8 mouse cellular contexts compared by ENCODE assay signal in the genomic region with DNA sequence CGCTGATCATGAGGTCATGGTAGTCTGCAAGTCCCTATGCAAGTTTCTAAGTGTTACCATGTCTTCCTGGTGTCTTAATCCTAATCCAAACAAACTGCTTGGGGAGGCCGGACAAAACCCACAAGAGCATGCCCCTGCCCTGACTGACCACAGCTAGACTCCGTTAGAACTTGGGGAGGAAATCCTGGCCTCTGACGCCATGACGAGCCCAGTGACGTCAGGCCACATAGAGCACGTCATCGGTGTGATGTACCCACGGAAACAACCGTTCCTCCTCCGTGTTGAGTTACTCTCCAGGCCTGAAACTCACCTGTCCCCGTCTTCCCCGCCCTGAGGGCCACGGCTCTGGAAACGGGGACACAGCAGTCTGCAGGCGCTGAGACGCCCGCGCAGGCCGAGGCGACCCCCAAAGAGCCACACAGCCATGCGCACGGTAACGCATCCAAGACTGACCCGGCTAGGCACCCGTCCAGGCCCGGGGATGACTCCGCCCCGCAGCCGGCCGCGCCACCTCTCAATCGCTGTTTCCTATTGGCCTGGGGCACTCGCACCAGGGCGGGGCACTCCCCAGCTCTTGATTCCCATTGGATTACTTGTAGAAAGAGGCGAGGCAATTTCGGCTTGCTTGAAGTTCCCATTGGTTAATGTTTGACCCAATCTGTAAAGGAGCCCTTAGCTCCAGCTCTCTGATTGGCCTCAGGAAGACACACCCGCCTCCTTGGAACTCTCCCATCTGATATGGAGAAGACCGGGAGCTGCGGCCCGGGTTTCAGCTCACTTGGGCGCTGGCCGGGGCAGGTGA. TPM values are rescaled to one million over a fixed set of nuclear protein-coding genes. Genes with fewer than 3 reads are reported as not detected.
DNase-seq lines count a peak whose midpoint lies in the region; ATAC-seq lines count a peak whose summit lies in the region.

A gene (minus strand): TSS at position 495 of the 802 bp plus-strand sequence.
A gene (plus strand): TSS at position 704 of the 802 bp plus-strand sequence.

- peaks cover 16% of the 10 kb centered on the region for H3K4me1 ChIP-seq in heart, embryonic 10.5 days
- H3K4me1 ChIP-seq in kidney, embryonic 15.5 days: peaks cover 16% of the 10 kb centered on the region

- peak within 1 kb of the TSS; percentile 86 for H3K4me2 ChIP-seq in kidney, embryonic 15.5 days

- peaks cover 33% of the 10 kb centered on the region for H3K36me3 ChIP-seq in heart, embryonic 10.5 days
- H3K36me3 ChIP-seq in kidney, embryonic 15.5 days: peaks cover 27% of the 10 kb centered on the region

- WGBS in heart, embryonic 10.5 days: 3% methylated on average over 43 of the region's 43 CpGs
- 2% methylated on average over 43 of the region's 43 CpGs for WGBS in kidney, embryonic 15.5 days

- peak; percentile 97 for DNase-seq in B cell, adult 2 months
- DNase-seq in brain, adult 2 months (ENCODE audit: low read depth, low spot score): peak; percentile 99
- DNase-seq in heart, embryonic 10.5 days (ENCODE audit: low spot score): peak; percentile 99
- peak; percentile 95 for DNase-seq in liver
- peak; percentile 94 to 98 for DNase-seq in spleen, postnatal 4 days (ENCODE audit: low spot score in 2 of 2)

- ATAC-seq in erythroblast, adult 5-6 weeks (replicated peaks; ENCODE audit: low FRiP score, poor library complexity, severe bottlenecking): peak; percentile 98
- ATAC-seq in kidney, embryonic 15.5 days (replicated peaks; ENCODE audit: low FRiP score): peak; percentile 98
- peak; percentile 96 for ATAC-seq in monocyte, adult 5-6 weeks (replicated peaks; ENCODE audit: insufficient number of reproducible peaks, low FRiP score, low TSS enrichment, poor library complexity, severe bottlenecking)

- no peaks in the 10 kb centered on the region for H3K9me3 ChIP-seq in heart, embryonic 10.5 days
- H3K9me3 ChIP-seq in kidney, embryonic 15.5 days (replicated peaks): no peaks in the 10 kb centered on the region

- peak within 1 kb of the TSS; percentile 80 for H3K4me3 ChIP-seq in heart, embryonic 10.5 days
- H3K4me3 ChIP-seq in kidney, embryonic 15.5 days (replicated peaks): peak within 1 kb of the TSS; percentile 79

- H3K9ac ChIP-seq in kidney, embryonic 15.5 days: peak within 1 kb of the TSS; percentile 75

- no peaks in the 10 kb centered on the region for H3K27me3 ChIP-seq in heart, embryonic 10.5 days (ENCODE audit: insufficient read depth, poor library complexity, severe bottlenecking)
- H3K27me3 ChIP-seq in kidney, embryonic 15.5 days: no peaks in the 10 kb centered on the region

- peak within 1 kb of the TSS; percentile 95 for H3K27ac ChIP-seq in heart, embryonic 10.5 days
- peak within 1 kb of the TSS; percentile 82 for H3K27ac ChIP-seq in kidney, embryonic 15.5 days

RNA-seq across cellular contexts. Expression of the first gene that starts in this region (rescaled TPM):
- total RNA-seq in erythroblast, adult 5-6 weeks (2015; ENCODE audit: low replicate concordance): 0.38 and 1.0 TPM in 2 replicates
- total RNA-seq in erythroblast, adult 5-6 weeks (2017; ENCODE audit: low replicate concordance): 0.26 and 1.4 TPM in 2 replicates
- polyA plus RNA-seq in heart, embryonic 10.5 days (2016; fragmentation: Nextera tagmentation; extraction: Ambion mirVana): 28.5 and 34.5 TPM in 2 replicates
- polyA plus RNA-seq in kidney, embryonic 15.5 days (2015; fragmentation: Nextera tagmentation; extraction: Ambion mirVana): 30.5 and 33.4 TPM in 2 replicates
- total RNA-seq in monocyte, adult 5-6 weeks (2017): 2.8 to 8.7 TPM (median 3.5 TPM) in 3 replicates

RNA-seq across cellular contexts. Expression of the second gene that starts in this region (rescaled TPM):
- 2.1 TPM in 1 of 2 replicates, not detected in the other for total RNA-seq in erythroblast, adult 5-6 weeks (2015; ENCODE audit: low replicate concordance)
- total RNA-seq in erythroblast, adult 5-6 weeks (2017; ENCODE audit: low replicate concordance): 2.0 TPM in 1 of 2 replicates, not detected in the other
- polyA plus RNA-seq in heart, embryonic 10.5 days (2016; fragmentation: Nextera tagmentation; extraction: Ambion mirVana): 34.1 and 45.1 TPM in 2 replicates
- polyA plus RNA-seq in kidney, embryonic 15.5 days (2015; fragmentation: Nextera tagmentation; extraction: Ambion mirVana): 40.2 and 42.8 TPM in 2 replicates
- 2.8 to 8.7 TPM (median 3.2 TPM) in 3 replicates for total RNA-seq in monocyte, adult 5-6 weeks (2017)

Comparison
In these comparisons a context has a peak if more than half of its experiments do, and no peak if none do; other contexts are left out.
1. Peak in every context shown above with its lines: DNase-seq, ATAC-seq, H3K4me3 ChIP-seq and H3K27ac ChIP-seq.